Mouse (Mus musculus) gastrocnemius, postnatal 4 days (tissue): Measurements from ENCODE around the gene Il10. TPM values are rescaled to one million over a fixed set of nuclear protein-coding genes. Genes with fewer than 3 reads are reported as not detected.
A peak's percentile ranks its signal among the peaks of the same experiment; 100 is the strongest.

Experiments used
- DNase-seq, 2 experiments: peaks; one replicate each; pipeline ENCODE4 v3.0.0; 2021 to 2022; ENCODE audit warnings: low spot score in 2 of 2, mixed read lengths in 2 of 2
- long read RNA-seq, 2 experiments: library from polyadenylated mRNA; stranded (forward); transcript quantifications; one replicate each; pipeline ENCODE4 v2.0.0; 2021
- total RNA-seq, 2 experiments: library from RNA; stranded (reverse); gene quantifications; 2 replicates each; pipeline ENCODE4 v1.2.3; 2021

The Il10 gene
- total RNA-seq, result not detected
- long read RNA-seq, experiment 1, result 0 reads
- long read RNA-seq, experiment 2, result 0 reads

GRCm38 (mm10) chr1:131019492-131020098 lies at the start of gene Il10:
TSS of gene Il10 (plus strand) at chr1:131019845.
- no peak for DNase-seq

- no peak for DNase-seq
Observed at GRCm38 (mm10) chr1:130979455-130979854, 40.2 kb upstream of the Il10 start.

GRCm38 (mm10) chr1:130984441-130984840 lies 35.2 kb upstream of the Il10 start:
- no peak for DNase-seq

DNA sequence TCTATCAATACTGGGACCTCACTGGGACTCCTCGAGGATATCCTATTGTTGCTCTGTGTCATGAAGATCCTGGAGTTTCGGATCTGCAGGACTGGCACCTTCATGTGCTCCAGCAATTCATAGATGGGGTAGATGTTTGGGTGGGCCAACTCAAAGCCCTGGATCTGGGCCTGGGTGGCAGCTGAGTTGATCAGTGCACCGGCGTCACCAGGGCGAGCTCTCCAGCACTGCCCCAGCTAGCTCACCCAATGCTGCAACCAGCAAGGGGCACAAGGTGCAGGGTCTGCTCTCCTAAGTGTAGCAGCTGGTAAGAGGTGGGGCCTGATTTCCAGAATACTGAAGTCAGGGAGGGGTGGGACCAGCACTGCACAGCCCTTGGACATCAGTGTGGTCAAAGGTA lies 32.6 kb upstream of the Il10 start:
- DNase-seq, result no peak

DNA sequence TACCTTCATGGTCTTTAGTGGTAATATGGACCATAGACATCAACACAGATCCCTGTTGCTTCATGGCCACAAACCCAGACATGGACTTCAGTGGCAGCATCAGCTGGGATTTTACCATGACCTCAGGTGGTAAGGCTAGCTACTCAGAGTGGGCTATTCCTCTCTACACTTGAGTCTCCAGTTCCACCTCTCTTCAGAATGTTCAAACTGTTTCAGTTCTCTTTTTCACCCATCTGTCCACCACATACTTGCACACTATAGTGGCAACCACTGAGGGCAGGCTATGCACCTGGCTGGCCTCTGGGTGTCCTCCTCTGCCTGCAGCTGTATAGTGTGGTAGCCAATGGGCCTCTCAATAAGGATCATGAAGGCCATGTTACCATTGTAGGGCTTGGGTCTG lies 32.2 kb upstream of the Il10 start:
- DNase-seq, result no peak

DNA sequence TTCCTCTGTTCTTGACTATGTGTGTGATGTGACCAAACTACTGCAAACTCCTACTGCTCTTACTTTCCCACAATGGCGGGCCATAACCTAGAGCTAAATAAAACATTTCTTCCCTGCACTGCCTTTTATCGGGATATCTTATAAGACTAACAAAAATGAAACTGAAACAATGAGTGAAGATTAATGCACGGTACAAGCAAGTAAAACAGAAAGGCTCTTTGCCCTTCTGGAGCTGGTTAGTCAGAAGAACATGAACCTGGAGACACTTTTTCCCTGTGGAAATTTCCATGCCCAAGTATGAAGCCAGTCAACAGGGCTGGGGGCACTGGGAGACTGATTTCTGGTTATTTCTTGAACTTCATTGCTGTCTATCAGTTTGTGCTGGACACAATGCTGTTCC lies 30.3 kb upstream of the Il10 start:
- DNase-seq, result no peak

DNA sequence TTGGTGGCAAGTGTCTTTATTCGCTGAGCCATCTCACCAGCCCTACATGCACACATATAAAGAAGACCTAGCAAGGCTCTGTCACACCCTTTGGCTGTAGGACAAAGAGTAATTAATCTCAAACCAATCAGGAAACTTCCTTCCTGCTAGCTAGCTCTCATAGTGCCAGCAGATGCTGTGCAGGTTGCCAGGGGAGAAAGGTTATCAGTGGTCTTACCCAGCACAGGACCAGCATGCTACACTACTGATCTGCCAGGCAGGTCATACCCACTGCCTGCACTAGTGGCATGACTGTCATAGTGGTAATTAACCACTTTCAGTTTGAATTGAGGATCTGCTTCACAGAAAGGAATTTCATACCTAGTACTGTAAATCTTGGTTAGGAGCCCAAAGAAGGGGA lies 29.2 kb upstream of the Il10 start:
- DNase-seq, result peak in 1 of 2 experiments; percentile 2

DNA sequence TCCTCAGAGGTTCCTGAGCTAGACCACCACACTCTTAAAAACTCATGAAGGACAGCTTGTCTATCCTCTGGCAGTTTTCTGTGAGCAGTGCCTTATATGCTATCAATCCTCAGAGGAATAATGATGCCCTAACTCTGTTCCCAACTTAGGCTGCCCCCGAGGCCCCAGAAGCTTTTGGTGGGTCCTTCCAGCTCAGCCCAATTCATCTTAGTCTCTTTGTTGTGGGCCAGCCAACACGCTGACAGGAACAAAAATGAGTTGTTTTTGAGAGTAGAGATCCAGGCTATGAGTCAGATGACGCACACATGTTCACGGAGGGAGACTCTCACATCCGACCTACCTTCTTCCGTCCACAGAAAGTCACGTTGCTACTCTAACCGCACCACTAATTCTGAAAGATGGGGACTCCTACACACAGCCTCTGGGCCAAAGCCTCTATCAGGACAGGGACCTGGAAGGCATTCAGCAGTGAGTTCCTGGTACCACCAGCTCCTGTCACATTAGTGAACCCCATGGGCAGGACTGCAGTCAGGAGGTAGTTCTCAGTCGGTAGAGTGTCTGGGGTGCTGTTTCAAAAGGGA lies 26.0 kb upstream of the Il10 start:
- no peak for DNase-seq

DNA sequence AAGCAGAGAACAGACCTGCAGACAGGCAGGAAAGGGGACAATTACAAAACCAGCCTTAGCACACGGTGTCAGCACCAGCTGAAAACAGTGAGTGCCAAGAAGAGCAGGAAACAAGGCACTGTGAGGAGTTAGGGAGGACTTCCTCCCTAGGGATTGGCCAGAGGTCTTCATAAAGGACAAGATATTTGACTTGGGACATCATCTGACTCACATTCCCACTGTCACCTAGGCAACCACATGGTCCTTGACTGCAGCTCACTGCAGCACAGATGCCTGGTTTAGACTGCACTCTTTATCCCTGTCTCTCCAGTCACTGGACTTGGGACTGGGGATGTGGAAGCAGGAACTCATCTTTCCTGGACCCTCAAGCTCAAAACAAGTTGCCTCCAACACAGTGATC lies 24.1 kb upstream of the Il10 start:
- DNase-seq, result no peak

- DNase-seq, result no peak
Observed at GRCm38 (mm10) chr1:130996356-130996755, 23.3 kb upstream of the Il10 start.

GRCm38 (mm10) chr1:130997441-130997840 lies 22.2 kb upstream of the Il10 start:
- DNase-seq, result no peak

DNA sequence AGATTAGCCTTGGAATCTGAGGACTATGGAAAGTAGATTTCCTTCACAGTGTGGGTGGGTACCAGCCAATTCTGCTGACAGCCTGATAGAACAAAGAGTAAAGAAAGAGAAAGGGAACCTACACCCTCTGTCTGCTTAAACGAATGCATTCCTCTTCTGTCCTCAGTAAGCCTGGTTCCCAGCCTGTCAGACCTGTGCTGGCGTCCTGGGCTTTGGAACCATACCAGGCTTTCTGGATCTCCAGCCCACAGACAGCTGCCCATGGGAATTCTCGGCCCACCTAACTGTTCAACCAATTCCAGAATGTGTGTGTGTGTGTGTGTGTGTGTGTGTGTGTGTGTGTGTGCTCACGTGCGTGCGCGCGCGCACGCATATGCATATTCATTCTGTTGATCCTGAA lies 21.3 kb upstream of the Il10 start:
- no peak for DNase-seq

DNA sequence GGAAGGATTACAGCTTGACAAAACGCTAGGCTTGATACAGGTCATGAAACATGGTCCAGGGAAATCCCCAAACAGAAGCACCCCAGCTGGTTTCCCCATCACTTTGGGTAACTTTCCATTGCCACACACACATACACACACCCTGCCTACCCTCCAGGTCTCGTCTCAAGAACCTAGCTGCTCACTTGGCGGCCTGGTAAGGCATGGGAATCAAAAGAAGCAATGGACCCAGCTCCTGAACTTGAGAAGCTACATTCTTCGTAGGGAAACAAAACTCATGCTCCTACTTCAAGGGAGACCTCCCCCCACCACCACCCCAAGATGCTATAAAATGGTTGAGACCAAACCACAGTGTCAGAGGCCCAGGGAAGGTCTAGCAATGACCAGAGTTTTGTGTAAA lies 19.9 kb upstream of the Il10 start:
- DNase-seq, result no peak

DNA sequence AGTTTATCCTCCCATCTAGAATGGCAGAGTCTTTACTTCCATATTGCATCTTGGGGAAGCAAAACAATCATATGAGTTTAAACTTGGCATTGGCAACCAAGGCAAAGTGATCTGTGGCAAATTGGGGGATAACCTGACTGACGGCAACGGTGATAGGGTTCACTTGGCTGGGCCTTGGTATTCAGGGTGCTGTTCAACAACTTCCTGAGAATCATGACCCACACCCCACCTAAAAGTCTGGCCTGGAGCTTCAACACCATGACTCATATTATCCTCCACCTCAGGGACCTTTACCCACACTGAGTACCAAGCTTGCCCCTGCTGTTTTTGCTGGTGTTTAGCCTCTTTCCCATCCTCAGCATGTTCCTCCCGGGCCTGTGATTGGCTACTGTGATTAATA lies 19.3 kb upstream of the Il10 start:
- DNase-seq, result no peak

GRCm38 (mm10) chr1:131002561-131002960 lies 17.1 kb upstream of the Il10 start:
- DNase-seq, result no peak

- no peak for DNase-seq
Observed at GRCm38 (mm10) chr1:131003037-131003922, 16.4 kb upstream of the Il10 start.

- no peak for DNase-seq
Observed at GRCm38 (mm10) chr1:131006069-131006468, 13.6 kb upstream of the Il10 start.

GRCm38 (mm10) chr1:131010201-131011153 lies 9.2 kb upstream of the Il10 start:
- DNase-seq, result no peak

GRCm38 (mm10) chr1:131012494-131012893 lies 7.2 kb upstream of the Il10 start:
- DNase-seq, result no peak

GRCm38 (mm10) chr1:131013926-131014325 lies 5.7 kb upstream of the Il10 start:
- DNase-seq, result no peak

GRCm38 (mm10) chr1:131015281-131015680 lies 4.4 kb upstream of the Il10 start:
- DNase-seq, result no peak
